17 mouse cellular contexts compared by ENCODE assay signal in the genomic region with DNA sequence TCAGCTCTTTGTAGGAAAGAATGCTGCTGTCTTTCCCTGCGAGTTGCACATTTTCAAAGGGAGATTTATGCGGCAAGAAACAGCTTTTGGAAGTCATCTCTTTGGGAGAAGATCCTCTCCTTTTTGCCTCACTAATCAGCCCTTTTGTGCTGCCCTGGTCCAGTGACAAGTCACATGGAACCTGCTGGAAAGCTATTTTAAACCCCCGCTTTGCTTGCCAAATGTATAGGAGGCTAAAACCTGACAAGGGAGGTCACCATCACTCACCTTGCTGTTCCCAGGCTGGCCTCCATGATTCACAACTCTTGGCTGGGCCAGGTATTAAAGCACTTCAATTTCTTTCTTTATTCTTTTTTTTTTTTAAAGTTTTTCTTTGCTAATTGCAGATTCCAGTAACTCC.
"Had no signal": no experiment of that assay in that cellular context is flagged by ENCODE, and none has a peak within 500 bp of the region (broad histone marks: within the 10 kb centered on the region; RNA-seq: fewer than 3 reads in every experiment).

No protein-coding gene starts in this region.

- H3K4me1 ChIP-seq: neural tube, embryonic 12.5 days had no signal

- H3K4me3 ChIP-seq: midbrain, embryonic 12.5 days; midbrain, embryonic 15.5 days; neural tube, embryonic 12.5 days; neural tube, embryonic 15.5 days had no signal

- DNase-seq: liver, postnatal 0 days; lung, embryonic 14.5 days; right cerebral cortex, adult 18-20 months; right cerebral cortex, postnatal 14 days; right cerebral cortex, postnatal 4 days; thymus, adult 2 months; thymus, postnatal 14 days; thymus, postnatal 4 days had no signal

- H3K36me3 ChIP-seq: midbrain, embryonic 12.5 days; midbrain, embryonic 15.5 days; neural tube, embryonic 12.5 days; neural tube, embryonic 15.5 days had no signal

- H3K9ac ChIP-seq: liver, embryonic 14.5 days; liver, postnatal 0 days; lung, embryonic 14.5 days; midbrain, embryonic 12.5 days; midbrain, embryonic 15.5 days; neural tube, embryonic 12.5 days; neural tube, embryonic 15.5 days had no signal

- H3K27ac ChIP-seq: liver, embryonic 14.5 days; macrophage; midbrain, embryonic 12.5 days; midbrain, embryonic 15.5 days; neural tube, embryonic 12.5 days; stomach, postnatal 0 days had no signal

- H3K4me2 ChIP-seq: liver, embryonic 11.5 days; lung, embryonic 14.5 days; midbrain, embryonic 12.5 days; midbrain, embryonic 15.5 days; neural tube, embryonic 12.5 days; neural tube, embryonic 15.5 days had no signal

- ATAC-seq: liver, postnatal 0 days; lung, postnatal 0 days; midbrain, embryonic 15.5 days had no signal

- H3K9me3 ChIP-seq: midbrain, embryonic 12.5 days; midbrain, embryonic 15.5 days; neural tube, embryonic 12.5 days; neural tube, embryonic 15.5 days had no signal

- H3K27me3 ChIP-seq: midbrain, embryonic 12.5 days; midbrain, embryonic 15.5 days; neural tube, embryonic 12.5 days; neural tube, embryonic 15.5 days had no signal
